ENCODE assay signal across 10 mouse cellular contexts in the genomic region with DNA sequence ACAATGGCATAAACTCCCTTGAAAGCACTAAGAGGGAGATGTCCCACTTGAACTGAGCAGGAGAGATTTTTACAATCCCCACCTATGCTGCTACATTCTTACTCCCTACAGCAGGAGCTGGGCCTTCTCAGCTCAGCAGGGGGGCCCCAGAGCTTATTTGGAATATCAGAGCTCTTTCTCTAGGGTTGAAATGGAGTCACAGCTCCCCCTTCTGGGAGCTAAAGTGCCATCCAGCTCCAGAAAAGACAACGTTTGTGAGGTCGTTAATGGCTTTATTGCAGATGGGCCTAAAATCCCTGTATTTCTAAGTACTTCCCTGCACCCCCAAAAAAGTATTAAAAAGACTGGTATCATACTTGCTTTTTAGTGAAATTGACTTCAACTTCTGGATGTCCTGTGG. TPM values are rescaled to one million over a fixed set of nuclear protein-coding genes. Genes with fewer than 3 reads are reported as not detected.
DNase-seq lines count a peak whose midpoint lies in the region; ATAC-seq lines count a peak whose summit lies in the region.
"Had no signal": no experiment of that assay in that cellular context is flagged by ENCODE, and none has a peak within 500 bp of the region (broad histone marks: within the 10 kb centered on the region; RNA-seq: fewer than 3 reads in every experiment).

No protein-coding gene starts in this region.

- H3K9ac ChIP-seq in forebrain, embryonic 12.5 days: no peak overlapping the region
- no peak overlapping the region for H3K9ac ChIP-seq in embryonic facial prominence, embryonic 14.5 days (ENCODE audit: low read depth, low read length)
- H3K9ac ChIP-seq in neural tube, embryonic 15.5 days (replicated peaks): no peak overlapping the region
- H3K9ac ChIP-seq: embryonic facial prominence, embryonic 13.5 days; liver, embryonic 15.5 days had no signal

- H3K27me3 ChIP-seq in forebrain, embryonic 10.5 days (ENCODE audit: poor library complexity, severe bottlenecking): peaks cover 44% of the 10 kb centered on the region
- H3K27me3 ChIP-seq in forebrain, embryonic 12.5 days: peaks cover 28% of the 10 kb centered on the region
- peaks cover 11% of the 10 kb centered on the region for H3K27me3 ChIP-seq in embryonic facial prominence, embryonic 14.5 days (replicated peaks; ENCODE audit: control insufficient read depth, insufficient read depth, low read length)
- no peaks in the 10 kb centered on the region for H3K27me3 ChIP-seq in neural tube, embryonic 15.5 days (replicated peaks)

- no peaks in the 10 kb centered on the region for H3K9me3 ChIP-seq in forebrain, embryonic 10.5 days
- no peaks in the 10 kb centered on the region for H3K9me3 ChIP-seq in forebrain, embryonic 12.5 days
- H3K9me3 ChIP-seq in embryonic facial prominence, embryonic 14.5 days (ENCODE audit: control insufficient read depth, low read length): no peaks in the 10 kb centered on the region
- no peaks in the 10 kb centered on the region for H3K9me3 ChIP-seq in neural tube, embryonic 15.5 days (replicated peaks)
- H3K9me3 ChIP-seq: embryonic facial prominence, embryonic 13.5 days; liver, embryonic 15.5 days had no signal

- H3K4me1 ChIP-seq in forebrain, embryonic 10.5 days: peaks cover 15% of the 10 kb centered on the region
- peaks cover 7% of the 10 kb centered on the region for H3K4me1 ChIP-seq in forebrain, embryonic 12.5 days
- peaks cover 5% of the 10 kb centered on the region for H3K4me1 ChIP-seq in embryonic facial prominence, embryonic 14.5 days (ENCODE audit: control insufficient read depth, insufficient read depth, low read length)
- H3K4me1 ChIP-seq in neural tube, embryonic 15.5 days: peaks cover 37% of the 10 kb centered on the region
- H3K4me1 ChIP-seq: liver, embryonic 15.5 days had no signal

- H3K4me2 ChIP-seq in forebrain, embryonic 12.5 days: no peak overlapping the region
- H3K4me2 ChIP-seq in embryonic facial prominence, embryonic 14.5 days (ENCODE audit: low read depth, low read length): no peak overlapping the region
- peak overlapping the region; percentile 52 for H3K4me2 ChIP-seq in neural tube, embryonic 15.5 days
- H3K4me2 ChIP-seq: embryonic facial prominence, embryonic 13.5 days; liver, embryonic 15.5 days had no signal

- intact Hi-C loops in left cerebral cortex, postnatal 10 days (cut with DNase I): loop anchor here (2.0 to 10.0 kb wide), 5 partner anchors 147 to 1476 kb away; no protein-coding TSS in a partner anchor

- DNase-seq in forebrain, embryonic 10.5 days (ENCODE audit: extremely low spot score, low spot score): peak; percentile 50
- DNase-seq in R1 (ENCODE audit: low read depth, low spot score): peak; percentile 81
- peak; percentile 81 for DNase-seq in embryonic facial prominence, embryonic 14.5 days (ENCODE audit: low spot score)
- peak; percentile 71 to 72 for DNase-seq in left cerebral cortex, postnatal 10 days (ENCODE audit: extremely low spot score in 1 of 2, low spot score in 2 of 2)
- no peak for DNase-seq in thymus, postnatal 36 days

- 2% methylated on average over 2 of the region's 2 CpGs for WGBS in forebrain, embryonic 10.5 days
- 0% methylated on average over 2 of the region's 2 CpGs for WGBS in forebrain, embryonic 12.5 days
- 2% methylated on average over 2 of the region's 2 CpGs for WGBS in embryonic facial prominence, embryonic 14.5 days
- WGBS in neural tube, embryonic 15.5 days: 2% methylated on average over 2 of the region's 2 CpGs

- no peak overlapping the region for H3K4me3 ChIP-seq in forebrain, embryonic 10.5 days
- no peak overlapping the region for H3K4me3 ChIP-seq in forebrain, embryonic 12.5 days (replicated peaks)
- no peak overlapping the region for H3K4me3 ChIP-seq in embryonic facial prominence, embryonic 14.5 days (ENCODE audit: low read depth, low read length)
- H3K4me3 ChIP-seq in neural tube, embryonic 15.5 days (replicated peaks): peak overlapping the region; percentile 24
- H3K4me3 ChIP-seq: embryonic facial prominence, embryonic 13.5 days; liver, embryonic 15.5 days had no signal

- no peaks in the 10 kb centered on the region for H3K36me3 ChIP-seq in forebrain, embryonic 10.5 days (replicated peaks)
- H3K36me3 ChIP-seq in forebrain, embryonic 12.5 days (replicated peaks): no peaks in the 10 kb centered on the region
- no peaks in the 10 kb centered on the region for H3K36me3 ChIP-seq in embryonic facial prominence, embryonic 14.5 days (ENCODE audit: control insufficient read depth, insufficient read depth, low read length)
- H3K36me3 ChIP-seq in neural tube, embryonic 15.5 days: no peaks in the 10 kb centered on the region
- H3K36me3 ChIP-seq: embryonic facial prominence, embryonic 13.5 days; liver, embryonic 15.5 days had no signal

- no peak for ATAC-seq in forebrain, embryonic 12.5 days (ENCODE audit: low FRiP score)
- ATAC-seq in embryonic facial prominence, embryonic 14.5 days (ENCODE audit: low read depth): no peak
- no peak for ATAC-seq in neural tube, embryonic 15.5 days (ENCODE audit: low FRiP score)
- no peak for ATAC-seq in granulocyte monocyte progenitor cell, adult 5-6 weeks (replicated peaks; ENCODE audit: poor library complexity, severe bottlenecking)

- no peak overlapping the region for H3K27ac ChIP-seq in forebrain, embryonic 10.5 days
- H3K27ac ChIP-seq in forebrain, embryonic 12.5 days: no peak overlapping the region
- H3K27ac ChIP-seq in embryonic facial prominence, embryonic 14.5 days (replicated peaks; ENCODE audit: low read depth, low read length): no peak overlapping the region
- peak overlapping the region; percentile 34 for H3K27ac ChIP-seq in neural tube, embryonic 15.5 days (replicated peaks)
- H3K27ac ChIP-seq: embryonic facial prominence, embryonic 13.5 days; liver, embryonic 15.5 days had no signal

RNA-seq across cellular contexts. Expression of a gene that starts 3.6 kb away (rescaled TPM):
- 0.81 and 1.3 TPM in 2 replicates for polyA plus RNA-seq in forebrain, embryonic 10.5 days (2016; fragmentation: Nextera tagmentation; extraction: Ambion mirVana)
- 10.4 and 10.8 TPM in 2 replicates for polyA plus RNA-seq in forebrain, embryonic 12.5 days (2016; fragmentation: Nextera tagmentation; extraction: Ambion mirVana)
- polyA plus RNA-seq in embryonic facial prominence, embryonic 14.5 days (2014; fragmentation: Nextera tagmentation; extraction: Ambion mirVana): 13.2 and 16.4 TPM in 2 replicates
- total RNA-seq in left cerebral cortex, postnatal 10 days (2021): 100 to 1,000 TPM; 259 to 268 TPM
- polyA plus RNA-seq in neural tube, embryonic 15.5 days (2015; fragmentation: Nextera tagmentation; extraction: Ambion mirVana): 78.2 and 90.7 TPM in 2 replicates
- not detected in 2 replicates for total RNA-seq in granulocyte monocyte progenitor cell, adult 5-6 weeks (2014; fragmentation: Nextera tagmentation)
- not detected in 2 replicates for total RNA-seq in granulocyte monocyte progenitor cell, adult 5-6 weeks (2017)

Comparison
In these comparisons a context has a peak if more than half of its experiments do, and no peak if none do; other contexts are left out.
1. DNase-seq: peak in forebrain, embryonic 10.5 days (single experiment), R1 (single experiment), embryonic facial prominence, embryonic 14.5 days (single experiment) and left cerebral cortex, postnatal 10 days (2 of 2); none in thymus, postnatal 36 days (0 of 2).